Comparison of ENCODE assay signal across 22 mouse cellular contexts in genomic region chr8:126135573-126135972, GRCm38 (mm10).
DNase-seq lines count a peak whose midpoint lies in the region; ATAC-seq and TF ChIP-seq lines count a peak whose summit lies in the region.
"Had no signal": no experiment of that assay in that cellular context is flagged by ENCODE, and none has a peak within 500 bp of the region (broad histone marks: within the 10 kb centered on the region; RNA-seq: fewer than 3 reads in every experiment).

No protein-coding gene starts in this region.

- ATAC-seq in lung, postnatal 0 days: peak; percentile 92
- ATAC-seq in stomach, embryonic 14.5 days (ENCODE audit: insufficient number of reproducible peaks, insufficient read depth, low FRiP score, low read depth): peak; percentile 57
- ATAC-seq in forebrain, embryonic 13.5 days: no peak
- ATAC-seq in forebrain, postnatal 0 days: no peak
- ATAC-seq: activated CD4-positive, CD25-positive, alpha-beta regulatory T cell, adult 4 months; forebrain, embryonic 16.5 days; hindbrain, embryonic 16.5 days; Patski had no signal

- no peak overlapping the region for H3K4me2 ChIP-seq in lung, postnatal 0 days (replicated peaks; ENCODE audit: low read depth, low read length)
- H3K4me2 ChIP-seq in stomach, embryonic 14.5 days (replicated peaks; ENCODE audit: low read depth, low read length): no peak overlapping the region
- no peak overlapping the region for H3K4me2 ChIP-seq in forebrain, embryonic 13.5 days
- no peak overlapping the region for H3K4me2 ChIP-seq in forebrain, postnatal 0 days (ENCODE audit: low read depth)
- H3K4me2 ChIP-seq: heart, embryonic 13.5 days; hindbrain, embryonic 12.5 days had no signal

- no peak overlapping the region for H3K9ac ChIP-seq in lung, postnatal 0 days (replicated peaks; ENCODE audit: low read depth)
- H3K9ac ChIP-seq in stomach, embryonic 14.5 days (replicated peaks; ENCODE audit: low read depth, low read length): no peak overlapping the region
- H3K9ac ChIP-seq in forebrain, embryonic 13.5 days: no peak overlapping the region
- H3K9ac ChIP-seq in forebrain, postnatal 0 days: no peak overlapping the region
- H3K9ac ChIP-seq: heart, embryonic 13.5 days; hindbrain, embryonic 12.5 days had no signal

- no peaks in the 10 kb centered on the region for H3K9me3 ChIP-seq in lung, postnatal 0 days (ENCODE audit: low read length)
- no peaks in the 10 kb centered on the region for H3K9me3 ChIP-seq in stomach, embryonic 14.5 days (ENCODE audit: control insufficient read depth, low read depth, low read length)
- no peaks in the 10 kb centered on the region for H3K9me3 ChIP-seq in forebrain, embryonic 13.5 days (replicated peaks)
- H3K9me3 ChIP-seq in forebrain, postnatal 0 days (ENCODE audit: low read length): no peaks in the 10 kb centered on the region
- H3K9me3 ChIP-seq: embryonic facial prominence, embryonic 10.5 days; forebrain, embryonic 10.5 days; heart, embryonic 13.5 days; hindbrain, embryonic 12.5 days had no signal

- no peak for TF ChIP-seq EP300 in lung, postnatal 0 days (IDR thresholded peaks at IDR 0.05)

- H3K4me1 ChIP-seq in lung, postnatal 0 days (ENCODE audit: insufficient read depth, low read depth, low read length): no peaks in the 10 kb centered on the region
- peaks cover 4% of the 10 kb centered on the region; the same call in 1 of the 2 replicates for H3K4me1 ChIP-seq in stomach, embryonic 14.5 days (ENCODE audit: control insufficient read depth, insufficient read depth, low read length)
- peaks cover 11% of the 10 kb centered on the region for H3K4me1 ChIP-seq in forebrain, embryonic 13.5 days
- H3K4me1 ChIP-seq in forebrain, postnatal 0 days (ENCODE audit: insufficient read depth): no peaks in the 10 kb centered on the region

- no peak overlapping the region for H3K27ac ChIP-seq in lung, postnatal 0 days (ENCODE audit: low read length)
- no peak overlapping the region; the same call in 1 of the 2 replicates for H3K27ac ChIP-seq in stomach, embryonic 14.5 days (ENCODE audit: low read length)
- no peak overlapping the region for H3K27ac ChIP-seq in forebrain, embryonic 13.5 days
- H3K27ac ChIP-seq in forebrain, postnatal 0 days (ENCODE audit: low read depth, low read length): no peak overlapping the region
- H3K27ac ChIP-seq: embryonic facial prominence, embryonic 10.5 days; forebrain, embryonic 10.5 days; gastrocnemius, adult 2 months; heart, embryonic 13.5 days; hindbrain, embryonic 12.5 days had no signal

- peak; percentile 29 to 65 for DNase-seq in lung, adult 18-20 months
- no peak for DNase-seq in lung, postnatal 10 days
- DNase-seq in lung, postnatal 0 days (ENCODE audit: low spot score): peak; percentile 71
- no peak for DNase-seq in forebrain, postnatal 0 days
- no peak for DNase-seq in natural killer cell, adult 2 months (ENCODE audit: low spot score in 2 of 2)
- DNase-seq: adrenal gland, postnatal 14 days; cerebellum, adult 18-20 months; cerebellum, adult 9-11 months; gastrocnemius, adult 2 months; gastrocnemius, postnatal 36 days; heart, adult 11 months; heart, postnatal 4 days had no signal

- 43% methylated on average over 3 of the region's 3 CpGs for WGBS in lung, postnatal 0 days
- 78% methylated on average over 3 of the region's 3 CpGs for WGBS in stomach, embryonic 14.5 days
- 83% methylated on average over 3 of the region's 3 CpGs for WGBS in forebrain, embryonic 13.5 days
- 82% methylated on average over 3 of the region's 3 CpGs for WGBS in forebrain, postnatal 0 days

- no peak for TF ChIP-seq CTCF in lung, postnatal 0 days (IDR thresholded peaks at IDR 0.05)
- TF ChIP-seq CTCF in forebrain, postnatal 0 days (IDR thresholded peaks at IDR 0.05; ENCODE audit: low read depth): no peak

- H3K27me3 ChIP-seq in lung, postnatal 0 days (replicated peaks; ENCODE audit: insufficient read depth, low read length): peaks cover 17% of the 10 kb centered on the region
- H3K27me3 ChIP-seq in stomach, embryonic 14.5 days (ENCODE audit: control insufficient read depth, insufficient read depth, low read length): 0 out of 2 replicates have a peak, but pooled peaks cover 13% of the 10 kb centered on the region
- H3K27me3 ChIP-seq in forebrain, embryonic 13.5 days: peaks cover 39% of the 10 kb centered on the region
- H3K27me3 ChIP-seq in forebrain, postnatal 0 days (ENCODE audit: insufficient read depth, low read length): peaks cover 5% of the 10 kb centered on the region; the same call in 1 of the 2 replicates

- no peaks in the 10 kb centered on the region for H3K36me3 ChIP-seq in lung, postnatal 0 days (ENCODE audit: insufficient read depth, low read length)
- no peaks in the 10 kb centered on the region for H3K36me3 ChIP-seq in stomach, embryonic 14.5 days (ENCODE audit: control insufficient read depth, insufficient read depth, low read length)
- H3K36me3 ChIP-seq in forebrain, embryonic 13.5 days (ENCODE audit: poor library complexity, severe bottlenecking): no peaks in the 10 kb centered on the region
- no peaks in the 10 kb centered on the region for H3K36me3 ChIP-seq in forebrain, postnatal 0 days (ENCODE audit: insufficient read depth)
- H3K36me3 ChIP-seq: embryonic facial prominence, embryonic 10.5 days; forebrain, embryonic 10.5 days; heart, embryonic 13.5 days; hindbrain, embryonic 12.5 days had no signal

- no peak overlapping the region for H3K4me3 ChIP-seq in lung, postnatal 0 days (ENCODE audit: low read depth, low read length)
- H3K4me3 ChIP-seq in stomach, embryonic 14.5 days (ENCODE audit: low read depth, low read length): no peak overlapping the region
- no peak overlapping the region for H3K4me3 ChIP-seq in forebrain, embryonic 13.5 days
- no peak overlapping the region for H3K4me3 ChIP-seq in forebrain, postnatal 0 days (ENCODE audit: low read depth, low read length)
- H3K4me3 ChIP-seq: embryonic facial prominence, embryonic 10.5 days; forebrain, embryonic 10.5 days; gastrocnemius, adult 2 months; heart, embryonic 13.5 days; hindbrain, embryonic 12.5 days had no signal

Comparison
In these comparisons a context has a peak if more than half of its experiments do, and no peak if none do; other contexts are left out.
1. DNase-seq: peak in lung, adult 18-20 months (2 of 2) and lung, postnatal 0 days (single experiment); none in lung, postnatal 10 days (single experiment), forebrain, postnatal 0 days (single experiment) and natural killer cell, adult 2 months (0 of 2).
2. ATAC-seq: peak in lung, postnatal 0 days (single experiment) and stomach, embryonic 14.5 days (single experiment); none in forebrain, embryonic 13.5 days (single experiment) and forebrain, postnatal 0 days (single experiment).